Mouse (Mus musculus): ENCODE data around the gene Rab43.

- TF ChIP-seq POLR2A (IDR thresholded peaks at IDR 0.05; ENCODE audit: insufficient read depth, low read depth, low read length) (no peak), EP300 (IDR thresholded peaks at IDR 0.05; ENCODE audit: insufficient read depth, low read depth, low read length) (no peak), CTCF (IDR thresholded peaks at IDR 0.05) (no peak)
Measured at GRCm38 (mm10) chr6:87787108-87787890, 24.7 kb downstream of the Rab43 start.

Measured in heart, adult 2 months (tissue).